Mouse (Mus musculus): ENCODE measurements around the gene Nrbp1.

- no peak for TF ChIP-seq CTCF (IDR thresholded peaks at IDR 0.05; ENCODE audit: control insufficient read depth, insufficient read depth, insufficient read length)
- no peak for TF ChIP-seq USF1 (IDR thresholded peaks at IDR 0.05; ENCODE audit: low read depth)
- TF ChIP-seq MAX (IDR thresholded peaks at IDR 0.05): no peak
These were observed 32.4 kb downstream of the Nrbp1 start for GRCm38 (mm10) chr5:31273018-31273417.

All from C2C12 (cell line).